Mouse (Mus musculus) liver, embryonic 11.5 days (tissue): Measurements from ENCODE around the gene Pip4k2a. TPM values are rescaled to one million over a fixed set of nuclear protein-coding genes. Genes with fewer than 3 reads are reported as not detected.
"Not testable (repeated sequence)": the region's sequence is repeated elsewhere in the genome, so short reads cannot be mapped to it uniquely, and the experiment has no call there.

Experiments
- ATAC-seq: fragments of 200-750 bp; cut with Nextera tagmentation; replicated peaks from 2 replicates; pipeline ENCODE4 v1.8.0; 2017; ENCODE audit warnings: moderate number of reproducible peaks, mild to moderate bottlenecking, moderate TSS enrichment, moderate library complexity; ENCODE audit not compliant: low FRiP score
- DNase-seq: peaks from one replicate; pipeline ENCODE4 v3.0.0-alpha.2; 2017; ENCODE audit warnings: low spot score
- H3K27ac ChIP-seq: fragments of 300-500 bp; sonication (generic); 2 replicates; pipeline ENCODE4 v1.5.1; 2014; ENCODE audit warnings: mild to moderate bottlenecking, low read depth, low read length, control low read depth
- H3K27me3 ChIP-seq: fragments of 300-500 bp; sonication (generic); replicated peaks from 2 replicates; pipeline ENCODE4 v1.6.1; 2014; ENCODE audit warnings: low read length, mixed read lengths; ENCODE audit not compliant: control insufficient read depth, insufficient read depth
- H3K36me3 ChIP-seq: fragments of 300-500 bp; sonication (generic); 2 replicates; pipeline ENCODE4 v1.6.1; 2014; ENCODE audit warnings: mild to moderate bottlenecking, low read length, moderate library complexity, mixed read lengths; ENCODE audit not compliant: control insufficient read depth, insufficient read depth
- H3K4me1 ChIP-seq: fragments of 300-500 bp; sonication (generic); replicated peaks from 2 replicates; pipeline ENCODE4 v1.6.1; 2014; ENCODE audit warnings: low read length, mixed read lengths; ENCODE audit not compliant: control insufficient read depth, insufficient read depth
- H3K4me2 ChIP-seq: fragments of 300-500 bp; sonication (generic); 2 replicates; pipeline ENCODE4 v1.6.1; 2014; ENCODE audit warnings: mild to moderate bottlenecking, control low read depth, moderate library complexity
- H3K4me3 ChIP-seq: fragments of 300-500 bp; sonication (generic); 2 replicates; pipeline ENCODE4 v1.5.1; 2014; ENCODE audit warnings: low read depth, low read length, control low read depth
- H3K9ac ChIP-seq: fragments of 300-500 bp; sonication (generic); 2 replicates; pipeline ENCODE4 v1.6.1; 2014; ENCODE audit warnings: low read depth, low read length, control low read depth
- H3K9me3 ChIP-seq: fragments of 300-500 bp; sonication (generic); 2 replicates; pipeline ENCODE4 v1.6.1; 2016; ENCODE audit warnings: low read length, inconsistent platforms, mixed read lengths; ENCODE audit not compliant: control insufficient read depth
- WGBS: fragments of 180-500 bp; shearing (Covaris S2); extraction: QIAGEN DNeasy Blood & Tissue Kit; methylation state at CpG from one replicate; pipeline ENCODE4 v1.1.7; 2014; 5-methylcytosine and 5-hydroxymethylcytosine counted together
- polyA plus RNA-seq: library from polyadenylated mRNA; unstranded; fragments of >200 nt; fragmentation: Nextera tagmentation; extraction: Ambion mirVana; gene quantifications from 2 replicates; pipeline ENCODE4 v1.2.1, GENCODE M21; 2014

Gene Pip4k2a
- polyA plus RNA-seq = 20.1 and 20.5 TPM in 2 replicates

GRCm38 (mm10) chr2:18998054-18998478, at the start of gene Pip4k2a, which contains the start of gene 4930426L09Rik:
Gene Pip4k2a, minus strand, starts transcription at chr2:18998126.
Gene 4930426L09Rik, plus strand, starts transcription at chr2:18998343.
- Histone ChIP-seq H3K4me2 (peak within 1 kb of the TSS; percentile 94), H3K4me3 (peak within 1 kb of the TSS; percentile 86), H3K4me1 (peaks cover 25% of the 10 kb centered on the region), H3K9me3 (no peaks in the 10 kb centered on the region), H3K36me3 (no peaks in the 10 kb centered on the region), H3K27ac (peak within 1 kb of the TSS; percentile 96), H3K9ac (peak within 1 kb of the TSS; percentile 72), H3K27me3 (no peaks in the 10 kb centered on the region)
- 1% methylated on average over 63 of the region's 66 CpGs for WGBS
- DNase-seq (peak; percentile 91), ATAC-seq (peak; percentile 98)

GRCm38 (mm10) chr2:19037907-19038570, 40.1 kb upstream of the Pip4k2a start:
- Histone ChIP-seq H3K4me1 (no peaks in the 10 kb centered on the region), H3K4me2 (no peak overlapping the region), H3K27me3 (no peaks in the 10 kb centered on the region), H3K36me3 (no peaks in the 10 kb centered on the region), H3K4me3 (no peak overlapping the region), H3K9ac (no peak overlapping the region), H3K27ac (peak overlapping the region; percentile 14; the same call in 1 of the 2 replicates), H3K9me3 (no peaks in the 10 kb centered on the region)
- DNase-seq = no peak
- 61% methylated on average over 4 of the region's 4 CpGs for WGBS
- no peak for ATAC-seq

GRCm38 (mm10) chr2:19037430-19037829, 39.5 kb upstream of the Pip4k2a start:
- no peak for DNase-seq
- H3K27ac ChIP-seq = no peak overlapping the region
- H3K9me3 ChIP-seq = no peaks in the 10 kb centered on the region
- H3K9ac ChIP-seq = no peak overlapping the region
- WGBS = 50% methylated on average over 4 of the region's 4 CpGs
- no peaks in the 10 kb centered on the region for H3K27me3 ChIP-seq
- ATAC-seq = no peak
- H3K4me3 ChIP-seq = no peak overlapping the region
- no peaks in the 10 kb centered on the region for H3K4me1 ChIP-seq
- H3K4me2 ChIP-seq = no peak overlapping the region
- no peaks in the 10 kb centered on the region for H3K36me3 ChIP-seq

GRCm38 (mm10) chr2:19024807-19025206, 26.9 kb upstream of the Pip4k2a start:
- WGBS = 81% methylated on average over 2 of the region's 2 CpGs
- no peaks in the 10 kb centered on the region for H3K9me3 ChIP-seq
- no peaks in the 10 kb centered on the region for H3K36me3 ChIP-seq
- no peaks in the 10 kb centered on the region for H3K27me3 ChIP-seq
- no peak overlapping the region for H3K4me2 ChIP-seq
- DNase-seq (no peak), ATAC-seq (no peak)
- H3K27ac ChIP-seq = no peak overlapping the region
- no peak overlapping the region for H3K9ac ChIP-seq
- H3K4me3 ChIP-seq = no peak overlapping the region
- H3K4me1 ChIP-seq = no peaks in the 10 kb centered on the region

GRCm38 (mm10) chr2:19018034-19018433, 20.1 kb upstream of the Pip4k2a start:
- Histone ChIP-seq H3K4me3 (no peak overlapping the region), H3K36me3 (no peaks in the 10 kb centered on the region), H3K4me1 (no peaks in the 10 kb centered on the region), H3K27me3 (no peaks in the 10 kb centered on the region), H3K9ac (no peak overlapping the region), H3K9me3 (no peaks in the 10 kb centered on the region), H3K27ac (no peak overlapping the region), H3K4me2 (no peak overlapping the region)
- no peak for DNase-seq
- 57% methylated on average over 2 of the region's 2 CpGs for WGBS
- no peak for ATAC-seq

GRCm38 (mm10) chr2:19016839-19017238, 18.9 kb upstream of the Pip4k2a start:
- no peaks in the 10 kb centered on the region for H3K4me1 ChIP-seq
- DNase-seq (no peak), ATAC-seq (no peak)
- no peaks in the 10 kb centered on the region for H3K27me3 ChIP-seq
- H3K36me3 ChIP-seq = no peaks in the 10 kb centered on the region
- H3K4me3 ChIP-seq = no peak overlapping the region
- H3K9me3 ChIP-seq = no peaks in the 10 kb centered on the region
- H3K9ac ChIP-seq = no peak overlapping the region
- no peak overlapping the region for H3K27ac ChIP-seq
- WGBS = 77% methylated on average over 1 of the region's 1 CpGs
- H3K4me2 ChIP-seq = no peak overlapping the region

- WGBS = 76% methylated on average over 5 of the region's 5 CpGs
- Histone ChIP-seq H3K4me2 (no peak overlapping the region), H3K4me3 (no peak overlapping the region), H3K9ac (no peak overlapping the region), H3K4me1 (peaks cover 2% of the 10 kb centered on the region), H3K36me3 (no peaks in the 10 kb centered on the region), H3K9me3 (no peaks in the 10 kb centered on the region), H3K27ac (no peak overlapping the region), H3K27me3 (no peaks in the 10 kb centered on the region)
- ATAC-seq (no peak), DNase-seq (no peak)
Observed at GRCm38 (mm10) chr2:19016348-19016747, 18.4 kb upstream of the Pip4k2a start.

- Histone ChIP-seq H3K4me3 (no peak overlapping the region), H3K27ac (peak overlapping the region; percentile 38; the same call in 1 of the 2 replicates), H3K4me2 (peak overlapping the region; percentile 27; the same call in 1 of the 2 replicates), H3K9ac (no peak overlapping the region), H3K27me3 (no peaks in the 10 kb centered on the region), H3K9me3 (no peaks in the 10 kb centered on the region), H3K36me3 (no peaks in the 10 kb centered on the region), H3K4me1 (peaks cover 11% of the 10 kb centered on the region)
- ATAC-seq = peak; percentile 98
- no peak for DNase-seq
- WGBS = 36% methylated on average over 6 of the region's 6 CpGs
Observed at GRCm38 (mm10) chr2:19011443-19011842, 13.5 kb upstream of the Pip4k2a start.

- peaks cover 11% of the 10 kb centered on the region for H3K4me1 ChIP-seq
- DNase-seq, H3K36me3 ChIP-seq, H3K27ac ChIP-seq, H3K27me3 ChIP-seq, H3K4me3 ChIP-seq, H3K4me2 ChIP-seq, H3K9me3 ChIP-seq, ATAC-seq, H3K9ac ChIP-seq: not testable (repeated sequence)
- 64% methylated on average over 1 of the region's 1 CpGs for WGBS
Observed at GRCm38 (mm10) chr2:19010541-19010940, 12.6 kb upstream of the Pip4k2a start.
